Mouse (Mus musculus) activated CD4-positive, CD25-positive, alpha-beta regulatory T cell (primary cell): ENCODE measurements around the gene Nosip. TPM values are rescaled to one million over a fixed set of nuclear protein-coding genes. Genes with fewer than 3 reads are reported as not detected.

Experiments
- polyA plus RNA-seq, 2 experiments: library from polyadenylated mRNA; unstranded; fragments of 100-300 nt; shearing (Covaris generic); gene quantifications; one replicate each; pipeline ENCODE4 v1.2.1; 2017

Nosip gene
- 100 to 1,000 TPM; 130 to 137 TPM for polyA plus RNA-seq

GRCm38 (mm10) chr7:45062239-45062835, at the start of gene Nosip, which contains the start of gene Prrg2:
Gene Nosip, plus strand, starts transcription at chr7:45062429.
Gene Prrg2, minus strand, starts transcription at chr7:45062677.

GRCm38 (mm10) chr7:45015957-45016612, 46.1 kb upstream of the Nosip start, which contains the start of gene Scaf1:
Gene Scaf1, minus strand, starts transcription at chr7:45016363.

GRCm38 (mm10) chr7:45017242-45018061, 44.8 kb upstream of the Nosip start, which contains the start of gene Rras:
Gene Rras, plus strand, starts transcription at chr7:45017961.

GRCm38 (mm10) chr7:45052862-45053116, 9.4 kb upstream of the Nosip start, which contains the start of gene Prr12:
Gene Prr12, minus strand, starts transcription at chr7:45052881.

GRCm38 (mm10) chr7:45092048-45092447, 29.8 kb downstream of the Nosip start, which contains the start of gene Rcn3:
Gene Rcn3, minus strand, starts transcription at chr7:45092221.

GRCm38 (mm10) chr7:45103652-45104180, 41.5 kb downstream of the Nosip start, which contains the start of gene Fcgrt:
Gene Fcgrt, minus strand, starts transcription at chr7:45103851.

GRCm38 (mm10) chr7:45124224-45125143, 62.3 kb downstream of the Nosip start, which contains the start of gene Rps11:
Gene Rps11, minus strand, starts transcription at chr7:45124439.

Other genes with a start within 250 kb of the Nosip start
- gene Nup62, start 246.3 kb upstream of the Nosip start, polyA plus RNA-seq = 10 to 100 TPM; 43.6 to 48.6 TPM
- gene Il4i1, start 246.0 kb upstream of the Nosip start, polyA plus RNA-seq = 1 to 10 TPM; 1.6 to 5.2 TPM
- gene Atf5, start 245.8 kb upstream of the Nosip start, polyA plus RNA-seq = under 1 TPM; 0.32 to 0.52 TPM
- gene Akt1s1, start 213.4 kb upstream of the Nosip start, polyA plus RNA-seq = 10 to 100 TPM; 18.0 to 26.0 TPM
- gene Tbc1d17, start 213.3 kb upstream of the Nosip start, polyA plus RNA-seq = 10 to 100 TPM; 59.0 to 77.7 TPM
- gene Pnkp, start 205.3 kb upstream of the Nosip start, polyA plus RNA-seq = 10 to 100 TPM; 68.0 to 97.8 TPM
- 10 to 100 TPM; 19.1 to 21.8 TPM for gene Ptov1, start 192.6 kb upstream of the Nosip start, polyA plus RNA-seq
- gene Med25, start 169.7 kb upstream of the Nosip start, polyA plus RNA-seq = 10 to 100 TPM; 53.6 TPM
- 10 to 100 TPM; 28.0 to 39.1 TPM for gene Fuz, start 166.3 kb upstream of the Nosip start, polyA plus RNA-seq
- gene Ap2a1, start 132.9 kb upstream of the Nosip start, polyA plus RNA-seq = 10 to 100 TPM; 49.1 to 61.7 TPM
- under 1 TPM; 0.14 to 0.18 TPM for gene Tsks, start 119.2 kb upstream of the Nosip start, polyA plus RNA-seq
- under 1 TPM; 0.28 to 0.44 TPM for gene Cpt1c, start 87.6 kb upstream of the Nosip start, polyA plus RNA-seq
- gene Prmt1, start 75.9 kb upstream of the Nosip start, polyA plus RNA-seq = 100 to 1,000 TPM; 138 to 219 TPM
- 100 to 1,000 TPM; 173 to 194 TPM for gene Irf3, start 64.8 kb upstream of the Nosip start, polyA plus RNA-seq
- 10 to 100 TPM; 24.3 to 26.9 TPM for gene Bcl2l12, start 63.7 kb upstream of the Nosip start, polyA plus RNA-seq
- 10 to 100 TPM; 30.1 to 38.3 TPM for gene Scaf1, start 46.1 kb upstream of the Nosip start, polyA plus RNA-seq
- gene Rras, start 44.5 kb upstream of the Nosip start, polyA plus RNA-seq = 10 to 100 TPM; 21.5 to 34.7 TPM
- gene Prr12, start 9.5 kb upstream of the Nosip start, polyA plus RNA-seq = 1 to 10 TPM; 3.3 to 6.1 TPM
- gene Prrg2, start 248 bp downstream of the Nosip start, polyA plus RNA-seq = 1 to 10 TPM; 1.9 to 2.7 TPM
- gene Rcn3, start 29.8 kb downstream of the Nosip start, polyA plus RNA-seq = 10 to 100 TPM in 1 of 2 experiments, 1 to 10 TPM in 1; 5.2 to 16.8 TPM
- 10 to 100 TPM in 1 of 2 experiments, 1 to 10 TPM in 1; 1.6 to 18.5 TPM for gene Fcgrt, start 41.4 kb downstream of the Nosip start, polyA plus RNA-seq
- 1,000 to 10,000 TPM; 2,309 to 3,648 TPM for gene Rps11, start 62.0 kb downstream of the Nosip start, polyA plus RNA-seq
- 1,000 to 10,000 TPM; 2,307 to 3,859 TPM for gene Rpl13a, start 66.3 kb downstream of the Nosip start, polyA plus RNA-seq
- not detected for gene Gm45713, start 73.8 kb downstream of the Nosip start, polyA plus RNA-seq
- 100 to 1,000 TPM; 263 to 410 TPM for gene Flt3l, start 74.0 kb downstream of the Nosip start, polyA plus RNA-seq
- gene Pih1d1, start 91.9 kb downstream of the Nosip start, polyA plus RNA-seq = 10 to 100 TPM; 57.0 to 66.8 TPM
- 10 to 100 TPM; 41.4 to 60.4 TPM for gene Aldh16a1, start 92.2 kb downstream of the Nosip start, polyA plus RNA-seq
- gene Slc17a7, start 101.5 kb downstream of the Nosip start, polyA plus RNA-seq = under 1 TPM; 0.45 to 0.72 TPM
- gene Gfy, start 117.1 kb downstream of the Nosip start, polyA plus RNA-seq = not detected
- not detected for gene Pth2, start 118.6 kb downstream of the Nosip start, polyA plus RNA-seq
- under 1 TPM; 0.07 to 0.10 TPM for gene Ccdc155, start 142.5 kb downstream of the Nosip start, polyA plus RNA-seq
- gene Dkkl1, start 149.7 kb downstream of the Nosip start, polyA plus RNA-seq = 10 to 100 TPM in 1 of 2 experiments, 1 to 10 TPM in 1; 9.8 to 26.8 TPM
- 1 to 10 TPM; 2.6 to 4.0 TPM for gene Tead2, start 153.3 kb downstream of the Nosip start, polyA plus RNA-seq
- 100 to 1,000 TPM; 461 to 714 TPM for gene Cd37, start 176.7 kb downstream of the Nosip start, polyA plus RNA-seq
- gene Slc6a16, start 178.7 kb downstream of the Nosip start, polyA plus RNA-seq = under 1 TPM in 1 of 2 experiments, not detected in 1; 0.20 TPM
- gene Slc6a21, start 215.1 kb downstream of the Nosip start, polyA plus RNA-seq = under 1 TPM in 1 of 2 experiments, not detected in 1; 0.28 TPM